Mouse (Mus musculus) lung, embryonic 16.5 days (tissue): ENCODE data around the gene Gng12. TPM values are rescaled to one million over a fixed set of nuclear protein-coding genes. Genes with fewer than 3 reads are reported as not detected.

Experiments
- ATAC-seq: fragments of 200-750 bp; cut with Nextera tagmentation; 2 replicates; pipeline ENCODE4 v1.8.0; 2017; ENCODE audit warnings: low read depth, mild to moderate bottlenecking, moderate library complexity
- H3K27ac ChIP-seq: fragments of 300-500 bp; sonication (generic); 2 replicates; pipeline ENCODE4 v1.5.1; 2014; ENCODE audit warnings: mild to moderate bottlenecking, control low read depth, low read length
- H3K27me3 ChIP-seq: fragments of 300-500 bp; sonication (generic); 2 replicates; pipeline ENCODE4 v1.6.1; 2014; ENCODE audit warnings: low read depth, low read length, mixed read lengths; ENCODE audit not compliant: control insufficient read depth, insufficient read depth
- H3K36me3 ChIP-seq: fragments of 300-500 bp; sonication (generic); 2 replicates; pipeline ENCODE4 v1.6.1; 2014; ENCODE audit warnings: low read length; ENCODE audit not compliant: control insufficient read depth, insufficient read depth
- H3K4me1 ChIP-seq: fragments of 300-500 bp; sonication (generic); replicated peaks from 2 replicates; pipeline ENCODE4 v1.6.1; 2014; ENCODE audit warnings: low read length, mixed read lengths; ENCODE audit not compliant: control insufficient read depth, insufficient read depth
- H3K4me2 ChIP-seq: fragments of 300-500 bp; sonication (generic); 2 replicates; pipeline ENCODE4 v1.6.1; 2014; ENCODE audit warnings: low read depth, low read length, control low read depth
- H3K4me3 ChIP-seq: fragments of 300-500 bp; sonication (generic); 2 replicates; pipeline ENCODE4 v1.5.1; 2014; ENCODE audit warnings: mild to moderate bottlenecking, low read length, control low read depth
- H3K9ac ChIP-seq: fragments of 300-500 bp; sonication (generic); 2 replicates; pipeline ENCODE4 v1.6.1; 2014; ENCODE audit warnings: low read length, control low read depth
- H3K9me3 ChIP-seq: fragments of 300-500 bp; sonication (generic); 2 replicates; pipeline ENCODE4 v1.6.1; 2016; ENCODE audit warnings: low read length; ENCODE audit not compliant: control insufficient read depth
- WGBS: fragments of 180-500 bp; shearing (Covaris S2); extraction: QIAGEN DNeasy Blood & Tissue Kit; methylation state at CpG from one replicate; pipeline ENCODE4 v1.1.7; 2014; 5-methylcytosine and 5-hydroxymethylcytosine counted together
- polyA plus RNA-seq: library from polyadenylated mRNA; unstranded; fragments of >200 nt; fragmentation: Nextera tagmentation; extraction: Ambion mirVana; gene quantifications from 2 replicates; pipeline ENCODE4 v1.2.1, GENCODE M21; 2015

Gng12 gene
- polyA plus RNA-seq, 1 experiment from 2014 or later, result 96.4 TPM

GRCm38 (mm10) chr6:67056889-67057564, 160.8 kb downstream of the Gng12 start:
- Histone ChIP-seq H3K27ac (no peak overlapping the region), H3K9me3 (no peaks in the 10 kb centered on the region), H3K4me1 (peaks cover 3% of the 10 kb centered on the region; the same call in 1 of the 2 replicates), H3K36me3 (no peaks in the 10 kb centered on the region), H3K4me3 (no peak overlapping the region), H3K27me3 (no peaks in the 10 kb centered on the region), H3K9ac (no peak overlapping the region), H3K4me2 (no peak overlapping the region)
- WGBS, result 73% methylated on average over 3 of the region's 3 CpGs
- no peak for ATAC-seq

DNA sequence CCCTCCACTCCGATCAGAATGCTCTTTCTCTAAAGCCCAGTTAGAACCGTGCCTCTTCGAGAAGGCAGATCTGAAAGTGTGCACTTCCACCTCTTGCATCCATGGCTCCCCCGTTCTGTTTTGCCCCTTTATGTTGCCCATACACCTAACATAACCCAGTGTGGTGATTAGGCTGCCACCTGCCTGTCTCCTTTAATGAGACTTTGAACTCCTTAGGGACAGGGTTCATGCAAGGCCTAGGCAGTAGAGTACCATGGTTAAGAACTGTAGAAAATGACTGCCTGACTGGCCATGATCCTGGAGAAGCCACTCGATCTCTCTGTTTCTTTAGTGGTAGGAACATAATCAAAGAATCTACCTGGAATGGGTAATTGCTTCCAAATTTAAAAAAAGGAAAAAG, 161.4 kb downstream of the Gng12 start:
- ATAC-seq, result no peak
- Histone ChIP-seq H3K9me3 (no peaks in the 10 kb centered on the region), H3K4me2 (no peak overlapping the region), H3K36me3 (no peaks in the 10 kb centered on the region), H3K27ac (no peak overlapping the region), H3K9ac (no peak overlapping the region), H3K27me3 (no peaks in the 10 kb centered on the region), H3K4me3 (no peak overlapping the region), H3K4me1 (peaks cover 3% of the 10 kb centered on the region; the same call in 1 of the 2 replicates)
- 81% methylated on average over 5 of the region's 5 CpGs for WGBS

DNA sequence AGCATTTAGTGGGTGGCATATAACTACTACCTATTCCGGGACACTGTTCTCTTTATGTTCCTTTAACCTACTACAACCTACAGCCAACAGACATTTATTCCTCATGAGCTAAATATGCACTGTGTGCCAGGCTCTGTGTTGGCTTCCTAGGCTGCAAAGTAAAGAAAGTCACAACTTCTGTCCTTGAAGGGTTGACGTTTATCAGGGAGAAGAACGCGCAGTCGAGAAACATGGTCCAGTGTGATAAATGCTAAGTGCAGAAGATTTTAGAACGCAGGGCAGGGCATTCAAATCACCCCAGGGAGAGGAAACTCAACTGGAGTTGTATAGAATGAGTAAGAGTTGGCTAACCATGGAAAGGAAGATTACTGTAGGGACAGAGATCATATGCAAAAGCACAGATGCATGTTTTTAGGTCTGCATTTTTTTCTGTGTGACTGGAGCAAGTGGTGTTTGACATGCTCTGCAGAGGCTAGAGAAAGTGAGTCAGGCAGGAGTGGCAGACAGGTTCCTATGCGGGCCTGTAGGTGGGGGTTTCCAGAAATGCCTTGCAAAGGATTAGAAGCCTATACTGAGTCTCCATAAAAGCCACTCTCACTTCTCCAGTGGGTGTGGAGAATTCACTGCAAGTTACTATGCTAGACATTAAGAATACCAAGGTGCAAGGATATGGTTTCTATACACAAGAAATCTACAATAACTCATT, 161.9 kb downstream of the Gng12 start:
- no peak for ATAC-seq
- WGBS, result 85% methylated on average over 7 of the region's 7 CpGs

GRCm38 (mm10) chr6:67060057-67060456, 163.9 kb downstream of the Gng12 start:
- 88% methylated on average over 5 of the region's 5 CpGs for WGBS
- Histone ChIP-seq H3K9ac (no peak overlapping the region), H3K27ac (no peak overlapping the region), H3K4me1 (peaks cover 3% of the 10 kb centered on the region; the same call in 1 of the 2 replicates), H3K4me2 (no peak overlapping the region), H3K4me3 (no peak overlapping the region), H3K9me3 (no peaks in the 10 kb centered on the region), H3K36me3 (no peaks in the 10 kb centered on the region), H3K27me3 (no peaks in the 10 kb centered on the region)
- no peak for ATAC-seq

More for the DNA sequence above, 161.9 kb downstream of the Gng12 start:
- Histone ChIP-seq H3K4me2 (no peak overlapping the region), H3K9me3 (no peaks in the 10 kb centered on the region), H3K4me3 (no peak overlapping the region), H3K36me3 (no peaks in the 10 kb centered on the region), H3K27ac (no peak overlapping the region), H3K27me3 (no peaks in the 10 kb centered on the region), H3K9ac (no peak overlapping the region), H3K4me1 (peaks cover 3% of the 10 kb centered on the region; the same call in 1 of the 2 replicates)

DNA sequence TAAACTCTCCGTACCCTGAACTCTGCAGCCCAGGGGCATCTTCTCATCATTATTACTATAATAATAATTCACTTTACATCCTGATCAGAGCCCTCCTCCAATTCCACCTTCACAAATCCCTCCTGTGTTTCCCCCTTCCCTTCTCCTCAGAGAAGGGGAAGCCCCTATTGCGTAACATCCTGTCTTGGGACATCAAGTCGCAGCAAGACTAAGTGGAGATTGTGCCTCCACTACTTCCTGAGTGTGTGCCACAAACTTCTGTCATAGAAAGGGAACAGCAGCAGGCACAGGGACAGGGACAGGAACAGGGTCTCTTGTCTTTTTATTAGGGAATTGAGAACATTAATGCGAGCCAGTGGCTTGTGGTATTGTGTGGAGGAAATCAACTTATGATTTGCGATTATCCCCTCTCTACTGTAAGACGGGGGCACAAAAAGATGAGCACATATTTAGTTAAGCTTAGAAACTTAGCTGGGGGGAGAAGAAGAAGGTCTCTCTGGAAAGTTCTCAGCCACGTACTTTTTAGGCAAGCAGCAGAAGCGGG, 173.1 kb downstream of the Gng12 start:
- ATAC-seq, result peak; percentile 68; the same call in 1 of the 2 replicates

DNA sequence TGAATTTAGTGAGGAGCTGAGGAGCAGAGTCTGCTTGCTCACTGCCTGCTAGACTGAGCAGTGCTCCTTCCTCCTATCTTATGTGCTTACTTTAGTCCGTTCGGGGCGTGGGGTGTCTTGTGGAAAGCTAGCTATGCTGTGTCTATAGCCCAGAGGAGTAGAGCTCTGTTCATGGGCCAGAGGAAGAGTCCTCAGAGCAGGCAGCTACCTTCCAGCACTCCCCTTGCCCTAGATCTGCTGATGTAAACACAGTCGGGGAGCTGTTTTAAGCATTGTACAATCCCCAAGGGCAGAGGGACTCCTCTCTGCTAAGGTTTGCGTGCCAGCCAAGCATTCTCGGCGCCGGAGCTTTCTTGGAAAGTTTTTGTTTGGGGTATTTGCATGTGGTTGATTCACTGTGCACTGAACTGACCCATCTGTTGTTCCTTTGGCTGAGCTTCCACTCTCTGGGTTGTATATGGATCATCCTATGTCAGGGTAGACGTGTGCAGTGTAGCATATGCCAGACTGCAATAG, 173.7 kb downstream of the Gng12 start:
- ATAC-seq, result peak; percentile 89

More for the DNA sequence above, 173.1 kb downstream of the Gng12 start:
- Histone ChIP-seq H3K27ac (peak overlapping the region; percentile 79), H3K36me3 (no peaks in the 10 kb centered on the region), H3K27me3 (no peaks in the 10 kb centered on the region), H3K9me3 (no peaks in the 10 kb centered on the region), H3K4me3 (no peak overlapping the region), H3K4me1 (peaks cover 21% of the 10 kb centered on the region), H3K4me2 (peak overlapping the region; percentile 38), H3K9ac (no peak overlapping the region; the same call in 1 of the 2 replicates)
- 51% methylated on average over 8 of the region's 8 CpGs for WGBS

More for the DNA sequence above, 173.7 kb downstream of the Gng12 start:
- H3K27ac ChIP-seq, result peak overlapping the region; percentile 79
- 39% methylated on average over 9 of the region's 9 CpGs for WGBS
- H3K27me3 ChIP-seq, result no peaks in the 10 kb centered on the region
- H3K4me1 ChIP-seq, result peaks cover 21% of the 10 kb centered on the region
- H3K4me2 ChIP-seq, result peak overlapping the region; percentile 38
- no peaks in the 10 kb centered on the region for H3K36me3 ChIP-seq
- H3K4me3 ChIP-seq, result no peak overlapping the region
- no peaks in the 10 kb centered on the region for H3K9me3 ChIP-seq
- H3K9ac ChIP-seq, result peak overlapping the region; percentile 39; the same call in 1 of the 2 replicates

Other genes starting within 250 kb of the Gng12 start
- not detected in 2 replicates for gene Vmn1r35, start 210.5 kb upstream of the Gng12 start, polyA plus RNA-seq
- gene Vmn1r36, start 177.2 kb upstream of the Gng12 start, polyA plus RNA-seq, result not detected in 2 replicates
- gene Vmn1r37, start 167.0 kb upstream of the Gng12 start, polyA plus RNA-seq, result not detected in 2 replicates
- not detected in 2 replicates for gene Vmn1r38, start 113.8 kb upstream of the Gng12 start, polyA plus RNA-seq
- gene Vmn1r39, start 85.8 kb upstream of the Gng12 start, polyA plus RNA-seq, result not detected in 2 replicates
- 14.5 and 17.7 TPM in 2 replicates for gene Gadd45a, start 141.1 kb downstream of the Gng12 start, polyA plus RNA-seq